10 mouse cellular contexts compared by ENCODE assay signal in the genomic region with DNA sequence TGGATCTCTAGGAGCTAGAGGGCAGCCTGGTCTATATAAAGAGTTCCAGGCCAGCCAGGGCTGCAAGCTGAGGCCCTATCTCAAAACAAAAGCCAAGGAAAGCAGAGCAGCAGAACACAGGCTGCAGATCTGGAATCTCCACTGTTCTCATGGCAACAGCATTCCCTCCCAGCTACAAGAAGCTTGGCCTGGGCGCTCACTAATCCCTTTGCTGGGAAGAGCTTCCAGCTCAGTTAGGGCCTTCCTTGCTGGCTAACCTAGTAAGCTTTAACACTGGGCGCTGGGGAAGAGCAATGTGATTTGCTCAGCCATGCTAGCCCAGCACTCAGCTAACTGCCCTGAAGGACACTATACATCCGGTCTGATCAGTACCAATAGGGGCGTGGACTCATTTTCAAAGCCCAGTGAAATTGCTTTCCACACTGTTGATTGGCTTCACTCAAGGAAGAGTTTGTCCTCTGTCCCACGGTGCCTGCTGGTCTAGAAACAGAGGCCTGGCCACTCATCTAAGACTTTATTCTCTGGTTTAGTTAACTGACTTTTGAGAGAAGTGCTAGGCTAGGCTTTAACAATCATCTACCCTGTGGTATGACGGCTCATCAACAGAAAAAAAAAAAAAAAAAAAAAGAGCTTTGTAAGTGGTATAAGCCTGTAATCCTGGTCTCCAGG.
DNase-seq lines count a peak whose midpoint lies in the region; ATAC-seq and TF ChIP-seq lines count a peak whose summit lies in the region.
"Had no signal": no experiment of that assay in that cellular context is flagged by ENCODE, and none has a peak within 500 bp of the region (broad histone marks: within the 10 kb centered on the region; RNA-seq: fewer than 3 reads in every experiment).

No protein-coding gene starts in this region.

- H3K4me1 ChIP-seq in kidney, adult 2 months (ENCODE audit: control insufficient read depth, insufficient read depth, low read length): no peaks in the 10 kb centered on the region
- peaks cover 22% of the 10 kb centered on the region for H3K4me1 ChIP-seq in midbrain, embryonic 15.5 days

- no peaks in the 10 kb centered on the region for H3K9me3 ChIP-seq in midbrain, embryonic 15.5 days
- H3K9me3 ChIP-seq: heart, embryonic 10.5 days had no signal

- no peak overlapping the region for H3K4me3 ChIP-seq in kidney, adult 2 months (ENCODE audit: insufficient read depth, low read depth, low read length)
- H3K4me3 ChIP-seq in midbrain, embryonic 15.5 days: no peak overlapping the region
- H3K4me3 ChIP-seq: heart, embryonic 10.5 days had no signal

- ATAC-seq in midbrain, embryonic 15.5 days (replicated peaks): peak; percentile 74

- H3K4me2 ChIP-seq in midbrain, embryonic 15.5 days: no peak overlapping the region

- H3K27me3 ChIP-seq in kidney, adult 2 months (replicated peaks; ENCODE audit: control insufficient read depth, insufficient read depth, low read length): no peaks in the 10 kb centered on the region
- no peaks in the 10 kb centered on the region for H3K27me3 ChIP-seq in midbrain, embryonic 15.5 days (replicated peaks)

- no peak for TF ChIP-seq POLR2A in kidney, adult 2 months (IDR thresholded peaks at IDR 0.05; ENCODE audit: low read depth, low read length)

- H3K27ac ChIP-seq in kidney, adult 2 months (ENCODE audit: insufficient read depth, low read depth, low read length): no peak overlapping the region
- peak overlapping the region; percentile 67 for H3K27ac ChIP-seq in midbrain, embryonic 15.5 days
- H3K27ac ChIP-seq: heart, embryonic 10.5 days had no signal

- WGBS in kidney, adult 2 months: 52% methylated on average over 6 of the region's 6 CpGs
- 43% methylated on average over 6 of the region's 6 CpGs for WGBS in midbrain, embryonic 15.5 days

- DNase-seq in embryo, embryonic 10 days (ENCODE audit: low spot score): peak; percentile 62
- no peak for DNase-seq in embryo, embryonic 11 days
- DNase-seq in MN1 (ENCODE audit: low spot score): peak; percentile 71
- DNase-seq in kidney, adult 2 months: peak; percentile 77
- no peak for DNase-seq in adipocyte (ENCODE audit: low spot score)
- no peak for DNase-seq in adrenal gland, adult 2 months
- DNase-seq in lung, postnatal 4 days: no peak
- DNase-seq: thymus, postnatal 4 days had no signal

- H3K9ac ChIP-seq in midbrain, embryonic 15.5 days: no peak overlapping the region

- peaks cover 2% of the 10 kb centered on the region for H3K36me3 ChIP-seq in kidney, adult 2 months (ENCODE audit: control insufficient read depth, insufficient read depth, low read length)
- 0 out of 2 replicates have a peak, but pooled peaks cover 3% of the 10 kb centered on the region for H3K36me3 ChIP-seq in midbrain, embryonic 15.5 days (replicated peaks)

- no peak for TF ChIP-seq CTCF in kidney, adult 2 months (conservative IDR thresholded peaks at IDR 0.05; ENCODE audit: insufficient read depth, insufficient read length, low read depth, low read length)

Comparison
In these comparisons a context has a peak if more than half of its experiments do, and no peak if none do; other contexts are left out.
1. DNase-seq: peak in embryo, embryonic 10 days (single experiment), MN1 (single experiment) and kidney, adult 2 months (single experiment); none in embryo, embryonic 11 days (single experiment), adipocyte (single experiment), adrenal gland, adult 2 months (single experiment) and lung, postnatal 4 days (0 of 2).